Mouse (Mus musculus) heart, postnatal 14 days (tissue): ENCODE measurements around the gene Amy2a3. TPM values are rescaled to one million over a fixed set of nuclear protein-coding genes. Genes with fewer than 3 reads are reported as not detected.
"Not testable (repeated sequence)": the region's sequence is repeated elsewhere in the genome, so short reads cannot be mapped to it uniquely, and the experiment has no call there.

Experiments
- DNase-seq, 2 experiments: peaks; one replicate each; pipeline ENCODE4 v3.0.0; 2021 to 2022
- intact Hi-C: fragments of 180-260 bp; cut with DNase I; formaldehyde crosslinking; loops from one replicate; pipeline ENCODE4 v1.15.1; 2025
- long read RNA-seq, 2 experiments: library from polyadenylated mRNA; stranded (forward); transcript quantifications; one replicate each; pipeline ENCODE4 v2.0.0; 2021
- total RNA-seq, 2 experiments: library from RNA; stranded (reverse); gene quantifications; 2 replicates each; pipeline ENCODE4 v1.2.3; 2021

Amy2a3 gene
- not detected for total RNA-seq
- long read RNA-seq, experiment 1, result 0 reads
- long read RNA-seq, experiment 2, result 0 reads

GRCm38 (mm10) chr3:113323952-113324351, at the start of gene Amy2a3:
TSS of gene Amy2a3 (minus strand) at chr3:113324052.
- not testable (repeated sequence) for DNase-seq

GRCm38 (mm10) chr3:113356558-113356957, 32.7 kb upstream of the Amy2a3 start, which contains the start of gene Amy2a2:
TSS of gene Amy2a2 (minus strand) at chr3:113356658.
- DNase-seq, intact Hi-C loops: not testable (repeated sequence)

More at GRCm38 (mm10) chr3:113323952-113324351, at the start of gene Amy2a3:
- intact Hi-C loops, result not testable (repeated sequence)

GRCm38 (mm10) chr3:113345484-113345883, 21.6 kb upstream of the Amy2a3 start:
- DNase-seq, intact Hi-C loops: not testable (repeated sequence)

- DNase-seq, intact Hi-C loops: not testable (repeated sequence)
Measured at GRCm38 (mm10) chr3:113312937-113313336, 10.9 kb downstream of the Amy2a3 start.

GRCm38 (mm10) chr3:113291349-113291748, 32.5 kb downstream of the Amy2a3 start, which contains the start of gene Amy2a4:
TSS of gene Amy2a4 (minus strand) at chr3:113291449.
- DNase-seq, intact Hi-C loops: not testable (repeated sequence)

GRCm38 (mm10) chr3:113280285-113280684, 43.6 kb downstream of the Amy2a3 start:
- intact Hi-C loops, DNase-seq: not testable (repeated sequence)

- intact Hi-C loops, DNase-seq: not testable (repeated sequence)
Measured at GRCm38 (mm10) chr3:113279586-113279985, 44.3 kb downstream of the Amy2a3 start.

Other genes starting within 250 kb of the Amy2a3 start
- gene Amy2a5, start 65.2 kb downstream of the Amy2a3 start, total RNA-seq, result not detected
- not detected for gene Amy2a4, start 32.6 kb downstream of the Amy2a3 start, total RNA-seq
- not detected for gene Amy2a2, start 32.6 kb upstream of the Amy2a3 start, total RNA-seq
- not detected for gene Amy2a1, start 208.4 kb upstream of the Amy2a3 start, total RNA-seq